Mouse (Mus musculus) cerebellum, adult 2 months (tissue): ENCODE data around the gene Pphln1.

Source experiments
- CTCF ChIP-seq: fragments of 200-500 bp; IDR thresholded peaks from 2 replicates; pipeline ENCODE4 v1.5.1; 2011; ENCODE audit warnings: low read depth, mild to moderate bottlenecking, control low read depth, low read length, moderate library complexity, borderline replicate concordance; ENCODE audit not compliant: insufficient read depth
- POLR2A ChIP-seq: fragments of 200-500 bp; IDR thresholded peaks from 2 replicates; pipeline ENCODE4 v1.6.1; 2011; ENCODE audit warnings: low read length, control low read depth, borderline replicate concordance; ENCODE audit not compliant: insufficient read depth

GRCm38 (mm10) chr15:93478676-93479075, 80.5 kb downstream of the Pphln1 start:
- TF ChIP-seq CTCF (no peak), POLR2A (no peak)
